Mouse (Mus musculus) olfactory bulb, adult 2 months (tissue): ENCODE data around the gene Ccr7.

Experiments
- CTCF ChIP-seq: fragments of 200-500 bp; IDR thresholded peaks from 2 replicates; pipeline ENCODE4 v1.5.1; 2012; ENCODE audit warnings: low read depth, mild to moderate bottlenecking, low read length, moderate library complexity; ENCODE audit not compliant: insufficient read depth
- POLR2A ChIP-seq: fragments of 200-500 bp; IDR thresholded peaks from 2 replicates; pipeline ENCODE4 v1.6.1; 2012; ENCODE audit warnings: mild to moderate bottlenecking, low read depth, low read length, moderate library complexity; ENCODE audit not compliant: insufficient read depth

DNA sequence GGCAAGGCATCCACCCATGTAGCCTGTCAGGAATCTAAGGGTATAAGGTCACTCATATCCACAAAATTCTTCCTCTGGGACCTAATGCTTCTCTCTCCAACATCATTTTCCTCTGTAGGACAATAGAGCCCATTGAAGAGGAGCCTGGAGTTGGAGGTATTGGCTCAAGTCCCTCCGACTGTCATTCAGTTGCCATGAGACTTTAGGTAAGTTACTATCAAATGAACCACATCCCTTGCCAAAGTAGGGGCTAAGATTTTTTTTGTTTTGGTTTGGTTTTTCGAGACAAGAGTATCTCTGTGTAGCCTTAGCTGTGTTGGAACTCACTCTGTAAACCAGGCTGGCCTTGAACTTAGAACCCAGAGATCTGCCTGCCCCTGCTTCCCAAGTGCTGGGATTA lies 16.6 kb upstream of the Ccr7 start:
- no peak for TF ChIP-seq POLR2A
- no peak for TF ChIP-seq CTCF
